Mouse (Mus musculus): ENCODE measurements around the gene Tcf7l2. TPM values are rescaled to one million over a fixed set of nuclear protein-coding genes. Genes with fewer than 3 reads are reported as not detected.

The Tcf7l2 gene
- total and polyA plus RNA-seq, 2 experiments from 2014 or later, result 3.9 to 71.6 TPM

DNA sequence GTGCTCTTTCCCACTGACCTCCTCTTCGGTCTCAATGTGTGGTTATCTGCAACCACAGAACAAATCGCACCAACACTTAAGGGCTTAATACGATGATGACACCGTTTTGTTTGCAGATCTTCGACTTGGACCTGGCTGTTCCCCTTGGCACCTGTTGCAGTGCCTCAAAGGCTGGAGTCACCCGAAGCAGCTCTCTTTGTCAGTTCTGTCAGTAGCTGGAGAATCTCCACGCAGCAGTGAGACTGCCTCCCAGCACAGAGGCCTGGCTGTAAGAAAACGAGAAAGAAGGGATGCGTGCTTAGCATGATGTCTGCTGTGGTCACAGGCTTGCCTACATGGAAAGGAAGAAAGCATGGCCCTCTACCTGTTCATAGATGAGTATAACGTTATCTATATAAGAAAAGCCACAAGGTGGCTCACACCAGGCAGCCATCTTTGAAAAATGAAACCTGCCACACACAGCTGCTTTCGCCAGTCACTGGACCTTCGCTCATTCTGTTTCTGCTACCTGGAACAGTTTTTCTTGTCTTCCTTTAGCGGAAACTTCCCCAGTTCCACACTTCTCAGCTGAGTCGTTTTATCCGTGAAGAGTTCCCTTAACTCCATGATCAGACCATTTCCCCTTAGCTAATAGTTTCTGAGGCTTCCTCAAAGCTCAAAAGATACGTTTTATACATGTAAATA, 21.1 kb upstream of the Tcf7l2 start:
- ATAC-seq, result no peak
- WGBS, result 79% methylated on average over 16 of the region's 16 CpGs

DNA sequence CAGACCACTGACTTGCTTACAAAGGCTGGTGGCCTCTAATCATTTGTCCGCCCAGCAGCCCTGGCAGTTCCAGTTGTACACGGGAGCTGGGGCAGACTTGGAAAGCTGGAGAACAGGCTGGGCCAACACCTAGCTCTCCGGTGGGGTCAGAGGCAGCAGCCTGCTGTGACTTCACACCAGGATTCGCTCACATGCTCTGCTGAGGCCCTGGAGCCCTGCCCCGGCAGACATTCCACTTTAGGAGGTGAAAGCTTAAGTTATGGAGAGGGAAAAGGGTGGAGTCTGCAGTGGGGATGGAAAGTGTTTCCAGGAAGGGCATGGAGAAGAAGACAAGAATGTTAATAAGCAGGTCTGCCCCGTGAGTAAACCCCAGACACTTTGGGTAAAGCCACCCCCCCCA, 19.2 kb upstream of the Tcf7l2 start:
- DNase-seq (ENCODE audit: low spot score) (no peak), ATAC-seq (no peak)
- Histone ChIP-seq H3K4me3 (ENCODE audit: low read length) (no peak overlapping the region), H3K9me3 (ENCODE audit: low read length) (no peaks in the 10 kb centered on the region), H3K4me2 (ENCODE audit: low read depth, low read length) (no peak overlapping the region), H3K36me3 (ENCODE audit: insufficient read depth, low read length) (no peaks in the 10 kb centered on the region), H3K27ac (no peak overlapping the region), H3K27me3 (ENCODE audit: insufficient read depth, low read length) (no peaks in the 10 kb centered on the region), H3K9ac (replicated peaks; ENCODE audit: low read length) (no peak overlapping the region), H3K4me1 (ENCODE audit: insufficient read depth, low read length) (no peaks in the 10 kb centered on the region)
- WGBS, result 47% methylated on average over 6 of the region's 6 CpGs
- TF ChIP-seq CTCF (IDR thresholded peaks at IDR 0.05; ENCODE audit: low read depth), result no peak

More for the DNA sequence above, 21.1 kb upstream of the Tcf7l2 start:
- Histone ChIP-seq H3K9me3 (ENCODE audit: low read length) (no peaks in the 10 kb centered on the region), H3K36me3 (ENCODE audit: insufficient read depth, low read length) (no peaks in the 10 kb centered on the region), H3K4me1 (ENCODE audit: insufficient read depth, low read length) (no peaks in the 10 kb centered on the region), H3K4me2 (ENCODE audit: low read depth, low read length) (no peak overlapping the region), H3K27ac (no peak overlapping the region), H3K4me3 (ENCODE audit: low read length) (no peak overlapping the region), H3K9ac (replicated peaks; ENCODE audit: low read length) (no peak overlapping the region), H3K27me3 (ENCODE audit: insufficient read depth, low read length) (no peaks in the 10 kb centered on the region)
- no peak for DNase-seq (ENCODE audit: low spot score)
- TF ChIP-seq CTCF (IDR thresholded peaks at IDR 0.05; ENCODE audit: low read depth), result no peak

DNA sequence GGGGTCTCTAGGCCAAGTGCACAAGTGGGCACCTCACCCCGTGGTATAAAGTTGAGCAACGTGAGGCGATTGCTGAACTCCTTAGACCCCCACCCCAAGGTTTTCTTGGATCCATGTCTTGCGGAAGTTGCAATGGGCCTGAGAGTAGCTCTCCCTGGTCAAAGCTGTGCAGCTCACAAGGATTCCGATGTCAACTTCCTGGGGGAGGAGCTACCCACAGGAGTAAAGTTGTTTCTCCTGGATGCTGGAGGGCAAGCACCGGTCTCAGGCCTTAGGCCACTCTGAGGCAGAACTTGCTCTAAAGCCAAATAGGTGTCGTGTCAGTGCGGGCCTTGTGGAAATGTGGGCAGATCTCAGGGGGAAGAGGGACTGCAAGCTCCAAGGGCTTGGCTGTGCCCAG, 12.2 kb upstream of the Tcf7l2 start:
- TF ChIP-seq CTCF (IDR thresholded peaks at IDR 0.05; ENCODE audit: low read depth), result no peak
- no peak overlapping the region for H3K4me3 ChIP-seq (ENCODE audit: low read length)
- no peaks in the 10 kb centered on the region for H3K27me3 ChIP-seq (ENCODE audit: insufficient read depth, low read length)
- DNase-seq (ENCODE audit: low spot score) (no peak), ATAC-seq (no peak)
- H3K27ac ChIP-seq, result no peak overlapping the region
- no peaks in the 10 kb centered on the region for H3K36me3 ChIP-seq (ENCODE audit: insufficient read depth, low read length)
- H3K9ac ChIP-seq (replicated peaks; ENCODE audit: low read length), result no peak overlapping the region
- H3K4me2 ChIP-seq (ENCODE audit: low read depth, low read length), result no peak overlapping the region
- WGBS, result 86% methylated on average over 8 of the region's 8 CpGs
- H3K9me3 ChIP-seq (ENCODE audit: low read length), result no peaks in the 10 kb centered on the region
- no peaks in the 10 kb centered on the region for H3K4me1 ChIP-seq (ENCODE audit: insufficient read depth, low read length)

DNA sequence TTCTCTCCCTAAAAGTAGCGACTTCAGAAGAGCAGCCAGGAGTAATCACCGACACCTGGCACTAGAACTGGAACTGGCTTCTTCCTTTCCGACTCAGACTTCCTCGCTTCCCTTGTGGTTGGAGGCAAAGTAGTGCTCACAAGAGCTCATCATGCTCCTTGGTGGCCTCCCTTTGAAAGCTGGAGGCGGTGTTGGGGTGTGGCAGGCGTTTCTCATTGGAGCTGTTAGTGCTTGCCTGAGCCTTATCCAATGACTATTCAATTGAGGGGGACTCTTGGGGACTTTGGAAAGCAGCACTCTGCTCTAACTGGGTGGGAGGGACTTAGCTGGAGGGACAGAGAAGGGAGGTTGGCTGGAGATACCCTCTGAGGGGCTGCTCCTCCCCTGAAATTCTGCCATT, 9.1 kb upstream of the Tcf7l2 start:
- H3K4me1 ChIP-seq (ENCODE audit: insufficient read depth, low read length), result no peaks in the 10 kb centered on the region
- ATAC-seq (no peak), DNase-seq (ENCODE audit: low spot score) (no peak)
- 60% methylated on average over 6 of the region's 6 CpGs for WGBS
- no peak overlapping the region for H3K4me2 ChIP-seq (ENCODE audit: low read depth, low read length)
- no peaks in the 10 kb centered on the region for H3K36me3 ChIP-seq (ENCODE audit: insufficient read depth, low read length)
- no peak overlapping the region for H3K27ac ChIP-seq
- no peak overlapping the region for H3K4me3 ChIP-seq (ENCODE audit: low read length)
- no peak for TF ChIP-seq CTCF (IDR thresholded peaks at IDR 0.05; ENCODE audit: low read depth)
- no peaks in the 10 kb centered on the region for H3K9me3 ChIP-seq (ENCODE audit: low read length)
- H3K27me3 ChIP-seq (ENCODE audit: insufficient read depth, low read length), result no peaks in the 10 kb centered on the region
- no peak overlapping the region for H3K9ac ChIP-seq (replicated peaks; ENCODE audit: low read length)

DNA sequence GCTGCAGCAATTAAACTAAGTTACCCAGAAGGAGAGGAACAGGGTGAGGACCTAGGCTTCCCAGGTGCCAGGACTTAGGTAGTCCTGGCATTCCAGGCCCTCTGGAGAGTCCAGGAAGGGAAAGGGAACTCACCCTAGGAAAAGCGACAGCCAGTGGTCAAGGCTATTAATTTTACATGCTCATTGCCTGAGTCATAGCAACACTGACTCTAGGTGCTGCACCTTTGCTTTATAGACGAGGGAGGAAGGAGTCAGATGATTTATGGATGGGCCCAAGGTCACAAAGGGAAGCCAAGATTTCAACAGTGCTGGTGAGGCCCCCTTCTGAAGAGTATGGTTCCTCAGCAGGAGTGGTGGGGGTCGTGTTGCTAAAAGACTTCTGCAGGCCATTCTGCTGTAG, 8.6 kb upstream of the Tcf7l2 start:
- Histone ChIP-seq H3K9me3 (ENCODE audit: low read length) (no peaks in the 10 kb centered on the region), H3K4me3 (ENCODE audit: low read length) (no peak overlapping the region), H3K27ac (no peak overlapping the region), H3K9ac (replicated peaks; ENCODE audit: low read length) (no peak overlapping the region), H3K4me1 (ENCODE audit: insufficient read depth, low read length) (no peaks in the 10 kb centered on the region), H3K36me3 (ENCODE audit: insufficient read depth, low read length) (no peaks in the 10 kb centered on the region), H3K27me3 (ENCODE audit: insufficient read depth, low read length) (no peaks in the 10 kb centered on the region), H3K4me2 (ENCODE audit: low read depth, low read length) (no peak overlapping the region)
- 50% methylated on average over 3 of the region's 3 CpGs for WGBS
- ATAC-seq, result no peak
- no peak for DNase-seq (ENCODE audit: low spot score)
- no peak for TF ChIP-seq CTCF (IDR thresholded peaks at IDR 0.05; ENCODE audit: low read depth)

DNA sequence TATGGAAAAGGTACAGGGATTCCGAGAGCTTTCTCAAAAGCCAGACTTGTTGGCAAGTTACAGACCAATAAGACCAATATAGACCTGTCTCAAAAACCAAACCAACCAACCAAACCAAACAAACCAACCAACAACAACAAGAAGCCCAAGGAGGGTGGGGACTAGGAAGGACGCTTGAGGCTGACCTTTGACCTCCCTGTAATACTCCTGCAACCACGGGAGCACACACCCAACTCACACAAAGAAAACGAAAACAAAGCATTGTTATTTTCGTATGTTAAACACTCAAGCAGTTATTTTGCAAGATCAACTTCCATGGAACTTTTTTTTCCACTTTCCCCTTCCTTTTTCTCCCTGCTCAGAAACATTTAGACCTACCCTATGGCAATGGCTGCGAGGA, 5.6 kb upstream of the Tcf7l2 start:
- no peak overlapping the region for H3K4me2 ChIP-seq (ENCODE audit: low read depth, low read length)
- H3K27ac ChIP-seq, result no peak overlapping the region
- H3K4me3 ChIP-seq (ENCODE audit: low read length), result no peak overlapping the region
- no peak for DNase-seq (ENCODE audit: low spot score)
- no peaks in the 10 kb centered on the region for H3K4me1 ChIP-seq (ENCODE audit: insufficient read depth, low read length)
- no peak for TF ChIP-seq CTCF (IDR thresholded peaks at IDR 0.05; ENCODE audit: low read depth)
- H3K36me3 ChIP-seq (ENCODE audit: insufficient read depth, low read length), result no peaks in the 10 kb centered on the region
- H3K9me3 ChIP-seq (ENCODE audit: low read length), result no peaks in the 10 kb centered on the region
- 54% methylated on average over 6 of the region's 6 CpGs for WGBS
- H3K27me3 ChIP-seq (ENCODE audit: insufficient read depth, low read length), result no peaks in the 10 kb centered on the region; the same call in 1 of the 2 replicates
- H3K9ac ChIP-seq (replicated peaks; ENCODE audit: low read length), result no peak overlapping the region
- no peak for ATAC-seq

DNA sequence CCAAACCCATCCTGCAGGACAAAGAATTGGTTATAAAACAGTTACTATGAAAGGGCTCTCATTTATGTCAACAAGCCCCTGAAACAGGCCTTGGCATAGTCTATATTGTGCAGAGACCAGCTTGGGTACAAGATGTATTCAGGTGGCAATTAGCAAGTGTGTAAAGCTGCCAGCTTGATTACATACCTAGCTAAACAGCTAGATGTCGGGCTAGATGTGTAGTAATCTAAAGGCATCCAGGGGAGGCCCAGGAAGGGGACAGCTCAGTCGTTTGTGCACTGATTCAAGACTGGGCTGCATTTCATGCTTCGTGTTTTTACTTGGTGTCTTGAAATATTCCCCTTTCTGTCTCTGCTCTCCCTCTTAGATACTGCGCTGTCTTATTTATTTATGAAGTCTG, 1.9 kb upstream of the Tcf7l2 start:
- ATAC-seq (no peak), DNase-seq (ENCODE audit: low spot score) (no peak)
- Histone ChIP-seq H3K9ac (replicated peaks; ENCODE audit: low read length) (no peak overlapping the region), H3K27ac (no peak overlapping the region), H3K27me3 (ENCODE audit: insufficient read depth, low read length) (peaks cover 4% of the 10 kb centered on the region; the same call in 1 of the 2 replicates), H3K4me2 (ENCODE audit: low read depth, low read length) (no peak overlapping the region), H3K36me3 (ENCODE audit: insufficient read depth, low read length) (no peaks in the 10 kb centered on the region), H3K9me3 (ENCODE audit: low read length) (no peaks in the 10 kb centered on the region), H3K4me1 (ENCODE audit: insufficient read depth, low read length) (no peaks in the 10 kb centered on the region), H3K4me3 (ENCODE audit: low read length) (no peak overlapping the region)
- no peak for TF ChIP-seq CTCF (IDR thresholded peaks at IDR 0.05; ENCODE audit: low read depth)
- 40% methylated on average over 4 of the region's 4 CpGs for WGBS

All from hindbrain, postnatal 0 days (tissue).